Mouse (Mus musculus) ES-E14 (cell line): ENCODE measurements around the gene Islr.

Experiments
- CHD2 ChIP-seq: IDR thresholded peaks from 2 replicates; pipeline ENCODE4 v1.6.1; 2014; ENCODE audit warnings: mild to moderate bottlenecking, low read depth, low read length, inconsistent platforms
- HCFC1 ChIP-seq: IDR thresholded peaks from 2 replicates; pipeline ENCODE4 v1.6.1; 2012; ENCODE audit warnings: low read length, inconsistent platforms, borderline replicate concordance; ENCODE audit not compliant: insufficient read depth
- MAFK ChIP-seq: IDR thresholded peaks from 2 replicates; pipeline ENCODE4 v1.6.1; 2014; ENCODE audit warnings: mild to moderate bottlenecking, low read depth, low read length, inconsistent platforms; ENCODE audit not compliant: insufficient read depth
- ZC3H11A ChIP-seq: IDR thresholded peaks from 2 replicates; pipeline ENCODE4 v1.6.1; 2012; ENCODE audit warnings: low read depth, mild to moderate bottlenecking, inconsistent platforms, low read length, borderline replicate concordance
- ZNF384 ChIP-seq: IDR thresholded peaks from 2 replicates; pipeline ENCODE4 v1.6.1; 2012; ENCODE audit warnings: low read depth, low read length, inconsistent platforms

- TF ChIP-seq CHD2: no peak
- TF ChIP-seq ZNF384: no peak
- no peak for TF ChIP-seq ZC3H11A
- TF ChIP-seq HCFC1: no peak
- no peak for TF ChIP-seq MAFK
Measured at GRCm38 (mm10) chr9:58113279-58113884, 90.7 kb downstream of the Islr start.
